Mouse (Mus musculus) heart, embryonic 10.5 days (tissue): ENCODE measurements around the gene Cenpb. TPM values are rescaled to one million over a fixed set of nuclear protein-coding genes. Genes with fewer than 3 reads are reported as not detected.
A peak's percentile ranks its signal among the peaks of the same experiment; 100 is the strongest.

Experiments
- DNase-seq: peaks from one replicate; pipeline ENCODE4 v3.0.0-alpha.2; 2017; ENCODE audit warnings: low spot score
- H3K27ac ChIP-seq: fragments of 300-500 bp; sonication (generic); 2 replicates; pipeline ENCODE4 v1.5.1; 2016; ENCODE audit warnings: mild to moderate bottlenecking
- H3K27me3 ChIP-seq: fragments of 300-500 bp; sonication (generic); 2 replicates; pipeline ENCODE4 v1.6.1; 2016; ENCODE audit warnings: mild to moderate bottlenecking; ENCODE audit not compliant: poor library complexity, insufficient read depth, severe bottlenecking
- H3K36me3 ChIP-seq: fragments of 300-500 bp; sonication (generic); 2 replicates; pipeline ENCODE4 v1.6.1; 2016; ENCODE audit warnings: mild to moderate bottlenecking, moderate library complexity
- H3K4me1 ChIP-seq: fragments of 300-500 bp; sonication (generic); 2 replicates; pipeline ENCODE4 v1.6.1; 2016; ENCODE audit warnings: mild to moderate bottlenecking
- H3K4me3 ChIP-seq: fragments of 300-500 bp; sonication (generic); 2 replicates; pipeline ENCODE4 v1.5.1; 2016; ENCODE audit warnings: mild to moderate bottlenecking, moderate library complexity
- H3K9me3 ChIP-seq: fragments of 300-500 bp; sonication (generic); 2 replicates; pipeline ENCODE4 v1.6.1; 2016; ENCODE audit warnings: mild to moderate bottlenecking, moderate library complexity
- WGBS: fragments of 180-500 bp; shearing (Covaris S2); methylation state at CpG from one replicate; pipeline ENCODE4 v1.1.7; 2016; 5-methylcytosine and 5-hydroxymethylcytosine counted together
- polyA plus RNA-seq: library from polyadenylated mRNA; unstranded; fragments of >200 nt; fragmentation: Nextera tagmentation; extraction: Ambion mirVana; gene quantifications from 2 replicates; pipeline ENCODE4 v1.2.1, GENCODE M21; 2016

Cenpb gene
- polyA plus RNA-seq, 1 experiment from 2014 or later: 5.1 TPM

DNA sequence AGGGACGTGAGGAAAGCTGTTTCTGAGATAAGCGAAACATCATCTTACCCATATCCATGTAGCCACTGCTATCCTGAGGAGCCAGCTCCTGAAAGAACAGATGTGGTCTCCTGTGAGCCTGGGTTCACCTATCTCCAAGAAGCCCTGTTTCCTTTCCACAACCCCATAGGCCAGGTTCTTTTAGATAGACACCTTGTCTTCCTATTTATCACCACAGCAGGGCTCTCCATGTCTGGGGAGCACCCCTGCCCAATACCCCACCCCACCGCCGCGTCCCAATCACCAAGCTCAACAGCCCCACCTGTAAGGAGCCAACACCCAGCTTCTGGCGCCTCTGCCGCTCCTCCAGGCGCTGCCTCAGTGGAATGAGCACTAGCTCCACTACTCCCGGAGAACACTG is 7.5 kb downstream of the Cenpb start:
- no peaks in the 10 kb centered on the region for H3K9me3 ChIP-seq
- 25% methylated on average over 9 of the region's 9 CpGs for WGBS
- H3K36me3 ChIP-seq: peaks cover 5% of the 10 kb centered on the region
- H3K4me3 ChIP-seq: no peak overlapping the region
- H3K4me1 ChIP-seq: peaks cover 30% of the 10 kb centered on the region
- H3K27me3 ChIP-seq: peaks cover 57% of the 10 kb centered on the region
- no peak for DNase-seq
- H3K27ac ChIP-seq: no peak overlapping the region

GRCm38 (mm10) chr2:131171401-131172104 is 8.3 kb downstream of the Cenpb start:
- Histone ChIP-seq H3K4me1 (peaks cover 22% of the 10 kb centered on the region), H3K27me3 (peaks cover 57% of the 10 kb centered on the region), H3K4me3 (peak overlapping the region; percentile 55), H3K27ac (no peak overlapping the region), H3K9me3 (no peaks in the 10 kb centered on the region), H3K36me3 (no peaks in the 10 kb centered on the region)
- DNase-seq: no peak
- WGBS: 3% methylated on average over 43 of the region's 43 CpGs

GRCm38 (mm10) chr2:131170936-131171335 is 8.9 kb downstream of the Cenpb start:
- Histone ChIP-seq H3K36me3 (no peaks in the 10 kb centered on the region), H3K27me3 (peaks cover 57% of the 10 kb centered on the region), H3K4me3 (peak overlapping the region; percentile 55), H3K4me1 (peaks cover 19% of the 10 kb centered on the region), H3K9me3 (no peaks in the 10 kb centered on the region), H3K27ac (no peak overlapping the region)
- no peak for DNase-seq
- WGBS: 9% methylated on average over 9 of the region's 9 CpGs

GRCm38 (mm10) chr2:131168914-131169313 is 11.0 kb downstream of the Cenpb start:
- WGBS: 70% methylated on average over 1 of the region's 1 CpGs
- Histone ChIP-seq H3K36me3 (no peaks in the 10 kb centered on the region), H3K27me3 (peaks cover 54% of the 10 kb centered on the region), H3K9me3 (no peaks in the 10 kb centered on the region), H3K4me3 (no peak overlapping the region), H3K27ac (no peak overlapping the region), H3K4me1 (peaks cover 11% of the 10 kb centered on the region)
- no peak for DNase-seq

DNA sequence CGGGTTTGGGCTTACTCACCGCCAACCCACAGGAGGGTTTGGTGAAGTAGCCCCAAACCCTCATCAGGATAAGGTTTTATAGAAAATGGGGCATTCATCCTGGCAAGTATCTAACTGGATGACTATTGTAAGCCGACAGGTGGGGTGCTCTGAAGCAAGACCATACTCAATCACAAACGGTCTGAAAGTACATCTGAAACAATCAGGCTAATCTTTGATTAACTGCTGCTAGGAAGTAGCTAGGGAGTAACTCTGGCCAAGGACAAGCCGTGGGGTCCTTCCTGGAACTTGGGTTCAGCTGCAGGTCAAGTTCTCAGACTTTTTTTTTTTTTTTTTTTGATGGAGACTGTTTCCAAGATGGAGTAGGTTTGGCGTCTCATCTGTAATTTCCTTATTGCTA is 11.9 kb downstream of the Cenpb start:
- 79% methylated on average over 6 of the region's 6 CpGs for WGBS
- H3K9me3 ChIP-seq: no peaks in the 10 kb centered on the region
- no peak for DNase-seq
- peaks cover 45% of the 10 kb centered on the region for H3K27me3 ChIP-seq
- no peak overlapping the region for H3K4me3 ChIP-seq
- no peak overlapping the region for H3K27ac ChIP-seq
- no peaks in the 10 kb centered on the region for H3K36me3 ChIP-seq
- H3K4me1 ChIP-seq: peaks cover 11% of the 10 kb centered on the region

DNA sequence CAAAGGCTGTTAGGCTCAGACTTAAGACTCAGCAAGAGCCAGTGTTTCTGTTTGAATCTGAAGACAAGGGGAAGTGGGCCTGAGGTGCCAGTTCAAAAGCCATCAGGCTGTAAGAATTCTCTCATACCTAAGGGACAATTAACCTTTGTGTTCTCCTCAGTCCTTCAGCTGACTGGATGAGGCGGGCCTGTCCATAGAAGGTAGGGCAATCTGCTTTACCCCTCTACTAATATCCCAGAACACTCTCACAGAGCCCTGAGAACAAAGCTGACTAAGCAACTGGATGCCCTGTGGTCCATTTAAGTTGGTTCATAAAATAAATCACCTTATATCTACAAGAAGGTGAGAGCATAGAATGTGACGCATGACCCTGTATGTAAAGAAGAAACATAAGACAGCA is 13.7 kb downstream of the Cenpb start:
- no peak for DNase-seq
- H3K27me3 ChIP-seq: peaks cover 26% of the 10 kb centered on the region
- H3K27ac ChIP-seq: no peak overlapping the region
- 92% methylated on average over 2 of the region's 2 CpGs for WGBS
- H3K9me3 ChIP-seq: no peaks in the 10 kb centered on the region
- H3K4me3 ChIP-seq: no peak overlapping the region
- H3K4me1 ChIP-seq: peaks cover 2% of the 10 kb centered on the region; the same call in 1 of the 2 replicates
- no peaks in the 10 kb centered on the region for H3K36me3 ChIP-seq

DNA sequence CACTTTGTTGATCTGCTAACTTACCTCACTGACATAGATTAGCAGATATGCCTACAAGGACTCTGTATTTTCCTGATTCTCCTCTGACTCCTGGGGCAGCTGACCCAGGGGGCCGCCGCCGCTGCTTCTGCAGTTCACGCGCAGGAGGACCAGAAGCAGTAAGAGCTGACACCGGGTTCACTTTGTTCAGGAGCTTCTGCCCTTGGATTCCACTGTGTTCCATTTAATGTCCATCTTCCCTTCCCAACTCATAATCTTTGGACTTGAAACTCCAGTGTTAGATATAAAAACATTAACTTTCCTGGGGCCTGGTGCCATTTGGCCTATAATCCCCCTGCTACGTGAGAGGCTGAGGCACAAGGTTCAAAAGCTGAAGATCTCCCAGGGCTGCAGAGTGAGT is 15.9 kb downstream of the Cenpb start:
- no peaks in the 10 kb centered on the region for H3K9me3 ChIP-seq
- H3K36me3 ChIP-seq: no peaks in the 10 kb centered on the region
- no peak overlapping the region for H3K27ac ChIP-seq
- peaks cover 4% of the 10 kb centered on the region; the same call in 1 of the 2 replicates for H3K27me3 ChIP-seq
- H3K4me3 ChIP-seq: no peak overlapping the region
- peaks cover 5% of the 10 kb centered on the region for H3K4me1 ChIP-seq
- 62% methylated on average over 7 of the region's 7 CpGs for WGBS
- DNase-seq: no peak

DNA sequence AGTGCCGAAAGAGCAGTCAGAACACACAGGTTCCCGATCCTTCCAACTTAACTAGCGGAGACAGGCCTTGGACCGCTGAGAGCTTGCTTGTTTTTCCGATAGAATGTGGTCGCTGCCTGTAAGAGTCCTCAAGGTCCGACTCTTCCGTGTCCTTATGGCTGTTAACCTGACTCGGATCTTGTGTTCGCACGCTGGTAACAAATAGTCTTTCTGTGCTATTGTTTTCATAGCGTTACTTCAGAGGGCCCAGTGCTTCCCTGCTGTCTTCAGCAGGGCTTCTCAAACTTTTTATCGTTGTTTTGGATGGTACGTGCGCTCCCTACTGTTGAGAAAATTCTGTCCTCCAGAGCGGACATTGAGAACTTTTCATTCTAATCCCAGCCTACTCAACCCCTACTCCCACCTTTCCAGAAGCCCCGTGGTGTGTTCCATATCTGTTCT is 19.2 kb downstream of the Cenpb start:
- Histone ChIP-seq H3K4me1 (peaks cover 37% of the 10 kb centered on the region), H3K36me3 (no peaks in the 10 kb centered on the region), H3K27ac (peak overlapping the region; percentile 93), H3K9me3 (no peaks in the 10 kb centered on the region), H3K27me3 (no peaks in the 10 kb centered on the region), H3K4me3 (peak overlapping the region; percentile 73)
- under 1% methylated on average over 17 of the region's 17 CpGs for WGBS
- DNase-seq: no peak

DNA sequence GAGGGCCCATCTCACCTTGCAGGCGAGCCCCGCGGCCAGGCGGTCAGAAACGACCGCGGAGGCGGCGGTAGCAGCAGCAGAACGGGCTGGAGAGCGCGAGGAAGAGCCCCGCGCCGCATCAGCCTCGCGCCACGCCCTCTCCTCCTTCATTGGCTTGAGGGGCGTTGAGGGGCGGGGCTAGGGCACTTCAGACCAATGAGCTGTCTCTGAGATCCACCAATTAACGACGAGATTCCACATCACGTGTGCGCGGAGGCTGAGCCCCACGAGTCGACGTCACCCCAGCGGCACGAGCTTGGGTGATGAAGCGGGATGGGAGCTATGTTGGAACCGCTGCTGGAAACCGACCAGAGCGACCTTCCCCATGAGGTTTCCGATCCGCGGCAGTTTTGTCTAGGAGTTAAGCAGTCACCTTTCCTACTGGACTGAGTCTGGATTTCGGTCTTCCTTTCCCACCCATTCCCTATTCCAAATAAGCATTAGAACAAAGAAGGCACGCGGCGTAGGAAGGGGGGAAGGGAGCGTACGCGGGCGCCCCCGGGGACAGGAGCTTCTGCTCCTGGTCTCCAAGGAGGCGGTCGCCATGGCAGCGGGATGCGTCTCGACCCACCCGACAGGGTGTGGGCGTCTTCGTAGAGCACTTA is 19.8 kb downstream of the Cenpb start, which contains the start of gene 1700037H04Rik:
TSS of gene 1700037H04Rik (minus strand) at position 144 of the 644 bp plus-strand sequence.
- peak; percentile 99 for DNase-seq
- WGBS: under 1% methylated on average over 54 of the region's 54 CpGs
- 0 out of 2 replicates have a peak, but pooled peaks cover 5% of the 10 kb centered on the region for H3K36me3 ChIP-seq
- H3K27me3 ChIP-seq: no peaks in the 10 kb centered on the region
- peaks cover 37% of the 10 kb centered on the region for H3K4me1 ChIP-seq
- H3K9me3 ChIP-seq: no peaks in the 10 kb centered on the region
- H3K27ac ChIP-seq: peak within 1 kb of the TSS; percentile 93
- H3K4me3 ChIP-seq: peak within 1 kb of the TSS; percentile 73

DNA sequence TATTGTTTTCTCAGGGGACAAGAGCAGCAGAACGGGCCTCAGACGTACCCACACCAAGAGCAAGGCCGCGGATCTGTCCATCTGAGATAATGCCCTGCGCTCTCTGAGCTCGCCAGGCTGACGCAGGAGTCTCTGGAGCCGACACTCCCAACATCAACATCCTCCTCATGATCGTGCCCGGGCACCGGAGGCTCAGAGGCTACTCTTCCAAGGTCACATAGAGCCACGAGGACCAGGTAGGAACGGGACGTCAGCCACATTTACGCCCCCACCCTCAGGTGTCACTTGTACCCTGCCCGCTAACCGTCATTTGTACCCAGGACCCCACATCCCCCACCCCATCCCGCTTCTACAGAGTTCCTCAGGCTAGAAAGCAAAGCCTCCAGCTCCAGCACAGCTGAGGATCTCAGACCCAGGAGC is 20.4 kb downstream of the Cenpb start:
- Histone ChIP-seq H3K4me3 (peak overlapping the region; percentile 73), H3K27ac (peak overlapping the region; percentile 93), H3K9me3 (no peaks in the 10 kb centered on the region), H3K27me3 (no peaks in the 10 kb centered on the region), H3K36me3 (0 out of 2 replicates have a peak, but pooled peaks cover 10% of the 10 kb centered on the region), H3K4me1 (peaks cover 37% of the 10 kb centered on the region)
- DNase-seq: peak; percentile 93
- WGBS: under 1% methylated on average over 18 of the region's 18 CpGs

- WGBS: 89% methylated on average over 7 of the region's 7 CpGs
- 0 out of 2 replicates have a peak overlapping the region, but pooled peaks have one; percentile 3 for H3K4me3 ChIP-seq
- peaks cover 48% of the 10 kb centered on the region for H3K4me1 ChIP-seq
- H3K36me3 ChIP-seq: peaks cover 25% of the 10 kb centered on the region
- H3K27ac ChIP-seq: peak overlapping the region; percentile 56; the same call in 1 of the 2 replicates
- no peak for DNase-seq
- no peaks in the 10 kb centered on the region for H3K9me3 ChIP-seq
- no peaks in the 10 kb centered on the region for H3K27me3 ChIP-seq
These were observed 22.9 kb downstream of the Cenpb start for GRCm38 (mm10) chr2:131156987-131157386.

GRCm38 (mm10) chr2:131154036-131154435 is 25.8 kb downstream of the Cenpb start:
- DNase-seq: no peak
- Histone ChIP-seq H3K9me3 (no peaks in the 10 kb centered on the region), H3K36me3 (peaks cover 53% of the 10 kb centered on the region), H3K27me3 (no peaks in the 10 kb centered on the region), H3K4me1 (peaks cover 44% of the 10 kb centered on the region), H3K27ac (no peak overlapping the region), H3K4me3 (no peak overlapping the region)
- WGBS: 89% methylated on average over 4 of the region's 4 CpGs

DNA sequence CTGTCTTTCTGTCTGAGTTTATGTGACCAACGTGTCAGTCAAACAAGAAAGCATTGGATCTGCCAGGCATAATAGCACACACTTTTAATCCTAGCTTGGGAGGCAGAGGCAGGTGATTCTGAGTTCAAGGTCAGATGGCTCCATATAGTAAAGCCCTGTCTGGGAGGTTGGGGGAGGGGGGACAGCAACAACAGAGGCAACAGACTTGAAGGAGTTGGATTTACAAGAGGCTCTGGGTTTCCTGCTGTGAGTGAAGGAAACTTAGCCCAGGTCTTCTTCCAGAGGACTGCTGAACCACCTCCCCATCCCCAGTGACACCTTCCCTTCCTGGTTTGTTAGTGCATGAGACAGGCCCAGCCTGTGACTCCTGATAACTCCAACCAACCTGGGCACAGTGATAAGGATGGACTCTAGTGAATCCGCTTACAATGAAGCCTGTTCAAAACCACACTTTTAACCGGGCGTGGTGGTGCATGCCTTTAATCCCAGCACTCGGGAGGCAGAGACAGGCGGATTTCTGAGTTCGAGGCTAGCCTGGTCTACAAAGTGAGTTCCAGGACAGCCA is 27.6 kb downstream of the Cenpb start:
- Histone ChIP-seq H3K27ac (no peak overlapping the region), H3K4me3 (no peak overlapping the region), H3K9me3 (no peaks in the 10 kb centered on the region), H3K27me3 (no peaks in the 10 kb centered on the region), H3K4me1 (peaks cover 34% of the 10 kb centered on the region), H3K36me3 (peaks cover 71% of the 10 kb centered on the region)
- WGBS: 78% methylated on average over 7 of the region's 7 CpGs
- peak; percentile 91 for DNase-seq
